Mouse (Mus musculus): ENCODE results near the gene Vasp. TPM values are rescaled to one million over a fixed set of nuclear protein-coding genes. Genes with fewer than 3 reads are reported as not detected.

The Vasp gene
- total and polyA plus RNA-seq, 2 experiments from 2014 or later = 72.2 to 127 TPM

DNA sequence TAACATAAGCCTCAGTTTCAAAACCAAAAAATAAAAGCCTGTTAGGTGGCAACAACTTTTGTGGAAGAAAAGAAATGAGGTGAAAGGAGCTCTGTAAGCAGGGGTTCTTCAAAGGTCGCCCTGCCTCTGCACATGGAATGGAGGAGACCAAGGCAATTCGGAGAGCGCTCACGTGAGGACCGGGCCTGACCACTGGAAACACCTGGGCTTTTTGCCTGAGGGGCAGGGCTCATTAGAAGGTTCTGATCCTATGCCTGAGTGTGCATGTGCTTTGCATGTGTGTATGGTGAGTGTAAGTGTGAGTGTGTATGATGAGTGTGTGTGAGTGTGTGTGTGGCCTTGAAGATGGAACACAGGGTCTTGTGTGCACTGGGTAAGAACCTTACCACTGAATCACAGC, 40.7 kb downstream of the Vasp start:
- no peak overlapping the region for H3K27ac ChIP-seq (ENCODE audit: low read depth)
- no peak for DNase-seq (ENCODE audit: low spot score)
- H3K9me3 ChIP-seq (replicated peaks; ENCODE audit: control insufficient read depth, low read length) = no peaks in the 10 kb centered on the region
- H3K4me2 ChIP-seq (ENCODE audit: low read depth, low read length) = no peak overlapping the region
- no peaks in the 10 kb centered on the region for H3K27me3 ChIP-seq (ENCODE audit: control insufficient read depth, insufficient read depth, low read length)
- no peak for ATAC-seq (ENCODE audit: insufficient read depth, low read depth)
- H3K4me1 ChIP-seq (ENCODE audit: control insufficient read depth, insufficient read depth) = peaks cover 23% of the 10 kb centered on the region
- TF ChIP-seq EP300 (IDR thresholded peaks at IDR 0.05; ENCODE audit: low read depth) (no peak), CTCF (IDR thresholded peaks at IDR 0.05; ENCODE audit: low read depth) (no peak)
- H3K9ac ChIP-seq (replicated peaks; ENCODE audit: low read depth, low read length) = no peak overlapping the region
- no peak overlapping the region for H3K4me3 ChIP-seq (ENCODE audit: low read depth, low read length)
- 92% methylated on average over 5 of the region's 5 CpGs for WGBS
- H3K36me3 ChIP-seq (replicated peaks; ENCODE audit: control insufficient read depth, insufficient read depth, low read length) = peaks cover under 1% of the 10 kb centered on the region; the same call in 1 of the 2 replicates

GRCm38 (mm10) chr7:19230041-19230580, 41.5 kb downstream of the Vasp start:
- ATAC-seq (ENCODE audit: insufficient read depth, low read depth) (no peak), DNase-seq (ENCODE audit: low spot score) (no peak)
- TF ChIP-seq CTCF (IDR thresholded peaks at IDR 0.05; ENCODE audit: low read depth) (no peak), EP300 (IDR thresholded peaks at IDR 0.05; ENCODE audit: low read depth) (no peak)
- no peaks in the 10 kb centered on the region for H3K27me3 ChIP-seq (ENCODE audit: control insufficient read depth, insufficient read depth, low read length)
- 92% methylated on average over 2 of the region's 2 CpGs for WGBS
- no peak overlapping the region for H3K9ac ChIP-seq (replicated peaks; ENCODE audit: low read depth, low read length)
- H3K9me3 ChIP-seq (replicated peaks; ENCODE audit: control insufficient read depth, low read length) = no peaks in the 10 kb centered on the region
- no peak overlapping the region for H3K4me3 ChIP-seq (ENCODE audit: low read depth, low read length)
- no peak overlapping the region; the same call in 1 of the 2 replicates for H3K4me2 ChIP-seq (ENCODE audit: low read depth, low read length)
- no peak overlapping the region for H3K27ac ChIP-seq (ENCODE audit: low read depth)
- peaks cover 7% of the 10 kb centered on the region for H3K36me3 ChIP-seq (replicated peaks; ENCODE audit: control insufficient read depth, insufficient read depth, low read length)
- peaks cover 19% of the 10 kb centered on the region for H3K4me1 ChIP-seq (ENCODE audit: control insufficient read depth, insufficient read depth)

DNA sequence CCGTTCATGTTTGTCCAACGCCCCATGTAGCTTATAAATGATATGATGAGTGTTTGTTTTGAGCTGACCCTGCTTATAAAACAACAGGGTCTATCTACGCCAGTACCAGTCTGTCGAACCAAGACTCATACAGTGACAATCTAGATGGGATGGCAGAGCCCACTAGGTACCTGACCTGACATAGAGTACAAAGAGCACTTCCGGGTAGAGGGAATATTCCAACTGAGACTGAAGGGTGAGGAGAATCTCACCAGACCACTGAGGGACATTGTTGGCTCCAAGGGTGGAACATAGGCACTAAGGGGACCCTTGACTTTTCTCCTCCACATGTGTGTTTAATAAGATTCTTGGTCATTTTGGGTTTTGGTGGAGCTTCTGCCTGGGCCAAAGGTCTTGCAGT, 42.2 kb downstream of the Vasp start:
- peak overlapping the region; percentile 82 for H3K27ac ChIP-seq (ENCODE audit: low read depth)
- peak overlapping the region; percentile 86 for H3K4me2 ChIP-seq (ENCODE audit: low read depth, low read length)
- H3K9ac ChIP-seq (replicated peaks; ENCODE audit: low read depth, low read length) = peak overlapping the region; percentile 72
- no peak for TF ChIP-seq EP300 (IDR thresholded peaks at IDR 0.05; ENCODE audit: low read depth)
- TF ChIP-seq CTCF (IDR thresholded peaks at IDR 0.05; ENCODE audit: low read depth) = no peak
- DNase-seq (ENCODE audit: low spot score) (peak; percentile 18), ATAC-seq (ENCODE audit: insufficient read depth, low read depth) (no peak)
- peaks cover 11% of the 10 kb centered on the region for H3K36me3 ChIP-seq (replicated peaks; ENCODE audit: control insufficient read depth, insufficient read depth, low read length)
- WGBS = 24% methylated on average over 5 of the region's 5 CpGs
- H3K4me3 ChIP-seq (ENCODE audit: low read depth, low read length) = peak overlapping the region; percentile 73
- peaks cover 13% of the 10 kb centered on the region for H3K4me1 ChIP-seq (ENCODE audit: control insufficient read depth, insufficient read depth)
- H3K9me3 ChIP-seq (replicated peaks; ENCODE audit: control insufficient read depth, low read length) = no peaks in the 10 kb centered on the region
- no peaks in the 10 kb centered on the region for H3K27me3 ChIP-seq (ENCODE audit: control insufficient read depth, insufficient read depth, low read length)

DNA sequence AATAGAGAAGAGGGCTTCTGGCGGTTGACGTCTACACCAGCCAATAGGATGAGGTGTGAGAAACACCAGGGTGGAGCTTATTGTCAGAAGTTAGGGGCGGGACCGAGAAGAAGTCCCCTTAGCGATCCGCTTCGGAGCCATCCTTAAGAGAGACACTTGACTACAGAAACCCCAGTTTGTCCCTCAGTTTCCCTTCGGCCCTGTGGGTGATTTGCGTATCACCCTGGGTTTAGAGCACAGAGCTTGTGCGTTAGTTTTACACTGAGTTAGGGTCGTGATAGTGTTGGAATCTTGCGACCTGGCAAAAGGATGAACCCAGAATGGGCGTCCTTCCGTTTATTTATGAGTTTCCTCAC, 42.8 kb downstream of the Vasp start:
- under 1% methylated on average over 14 of the region's 14 CpGs for WGBS

GRCm38 (mm10) chr7:19227883-19228792, 43.5 kb downstream of the Vasp start, which contains the start of gene Opa3:
Gene Opa3 (plus strand): TSS chr7:19228334.
- ATAC-seq (ENCODE audit: insufficient read depth, low read depth) = peak; percentile 92
- peaks cover 12% of the 10 kb centered on the region for H3K36me3 ChIP-seq (replicated peaks; ENCODE audit: control insufficient read depth, insufficient read depth, low read length)
- H3K4me3 ChIP-seq (ENCODE audit: low read depth, low read length) = peak within 1 kb of the TSS; percentile 73
- peaks cover 13% of the 10 kb centered on the region for H3K4me1 ChIP-seq (ENCODE audit: control insufficient read depth, insufficient read depth)
- peak within 1 kb of the TSS; percentile 99 for H3K27ac ChIP-seq (ENCODE audit: low read depth)
- TF ChIP-seq EP300 (IDR thresholded peaks at IDR 0.05; ENCODE audit: low read depth) = peak; percentile 81; the same call in 1 of the 2 replicates
- TF ChIP-seq CTCF (IDR thresholded peaks at IDR 0.05; ENCODE audit: low read depth) = peak; percentile 58
- no peaks in the 10 kb centered on the region for H3K27me3 ChIP-seq (ENCODE audit: control insufficient read depth, insufficient read depth, low read length)
- DNase-seq (ENCODE audit: low spot score) = peak; percentile 100
- peak within 1 kb of the TSS; percentile 86 for H3K4me2 ChIP-seq (ENCODE audit: low read depth, low read length)
- H3K9me3 ChIP-seq (replicated peaks; ENCODE audit: control insufficient read depth, low read length) = no peaks in the 10 kb centered on the region
- under 1% methylated on average over 90 of the region's 91 CpGs for whole genome bisulfite sequencing
- peak within 1 kb of the TSS; percentile 72 for H3K9ac ChIP-seq (replicated peaks; ENCODE audit: low read depth, low read length)

More for the DNA sequence above, 42.8 kb downstream of the Vasp start:
- H3K9me3 ChIP-seq (replicated peaks; ENCODE audit: control insufficient read depth, low read length) = no peaks in the 10 kb centered on the region
- peak overlapping the region; percentile 82 for H3K27ac ChIP-seq (ENCODE audit: low read depth)
- DNase-seq (ENCODE audit: low spot score) (no peak), ATAC-seq (ENCODE audit: insufficient read depth, low read depth) (no peak)
- H3K4me1 ChIP-seq (ENCODE audit: control insufficient read depth, insufficient read depth) = peaks cover 13% of the 10 kb centered on the region
- no peaks in the 10 kb centered on the region for H3K27me3 ChIP-seq (ENCODE audit: control insufficient read depth, insufficient read depth, low read length)
- H3K4me3 ChIP-seq (ENCODE audit: low read depth, low read length) = peak overlapping the region; percentile 73
- H3K4me2 ChIP-seq (ENCODE audit: low read depth, low read length) = peak overlapping the region; percentile 86
- peak overlapping the region; percentile 72 for H3K9ac ChIP-seq (replicated peaks; ENCODE audit: low read depth, low read length)
- peaks cover 11% of the 10 kb centered on the region for H3K36me3 ChIP-seq (replicated peaks; ENCODE audit: control insufficient read depth, insufficient read depth, low read length)
- TF ChIP-seq EP300 (IDR thresholded peaks at IDR 0.05; ENCODE audit: low read depth) = no peak
- no peak for TF ChIP-seq CTCF (IDR thresholded peaks at IDR 0.05; ENCODE audit: low read depth)

All from heart, postnatal 0 days (tissue).